Mouse (Mus musculus) embryonic facial prominence, embryonic 13.5 days (tissue): ENCODE data around the gene Snx10. TPM values are rescaled to one million over a fixed set of nuclear protein-coding genes. Genes with fewer than 3 reads are reported as not detected.

Source experiments
- ATAC-seq: fragments of 200-750 bp; cut with Nextera tagmentation; 2 replicates; pipeline ENCODE4 v1.8.0; 2017; ENCODE audit warnings: low read depth; ENCODE audit not compliant: insufficient number of reproducible peaks, insufficient read depth, low FRiP score, low TSS enrichment
- H3K27ac ChIP-seq: fragments of 300-500 bp; sonication (generic); 2 replicates; pipeline ENCODE4 v1.5.1; 2015; ENCODE audit warnings: moderate library complexity, mild to moderate bottlenecking, inconsistent platforms
- H3K27me3 ChIP-seq: fragments of 300-500 bp; sonication (generic); 2 replicates; pipeline ENCODE4 v1.6.1; 2015; ENCODE audit warnings: mild to moderate bottlenecking, inconsistent platforms
- H3K36me3 ChIP-seq: fragments of 300-500 bp; sonication (generic); 2 replicates; pipeline ENCODE4 v1.6.1; 2015; ENCODE audit warnings: mild to moderate bottlenecking, inconsistent platforms
- H3K4me1 ChIP-seq: fragments of 300-500 bp; sonication (generic); 2 replicates; pipeline ENCODE4 v1.6.1; 2015; ENCODE audit warnings: inconsistent platforms
- H3K4me2 ChIP-seq: fragments of 300-500 bp; sonication (generic); 2 replicates; pipeline ENCODE4 v1.6.1; 2015; ENCODE audit warnings: moderate library complexity, mild to moderate bottlenecking, inconsistent platforms
- H3K4me3 ChIP-seq: fragments of 300-500 bp; sonication (generic); 2 replicates; pipeline ENCODE4 v1.5.1; 2015; ENCODE audit warnings: mild to moderate bottlenecking, inconsistent platforms
- H3K9ac ChIP-seq: fragments of 300-500 bp; sonication (generic); 2 replicates; pipeline ENCODE4 v1.6.1; 2015; ENCODE audit warnings: mild to moderate bottlenecking, inconsistent platforms
- H3K9me3 ChIP-seq: fragments of 300-500 bp; sonication (generic); 2 replicates; pipeline ENCODE4 v1.6.1; 2016; ENCODE audit warnings: inconsistent platforms
- WGBS: fragments of 180-500 bp; shearing (Covaris S2); methylation state at CpG from one replicate; pipeline ENCODE4 v1.1.7; 2015; ENCODE audit warnings: mixed read lengths; 5-methylcytosine and 5-hydroxymethylcytosine counted together
- polyA plus RNA-seq: library from polyadenylated mRNA; unstranded; fragments of >200 nt; fragmentation: Nextera tagmentation; extraction: Ambion mirVana; gene quantifications from 2 replicates; pipeline ENCODE4 v1.2.1, GENCODE M21; 2015

Gene Snx10
- polyA plus RNA-seq, 1 experiment from 2014 or later: 13.0 TPM

- Histone ChIP-seq H3K27me3 (no peaks in the 10 kb centered on the region), H3K4me1 (no peaks in the 10 kb centered on the region), H3K4me2 (no peak overlapping the region), H3K9me3 (no peaks in the 10 kb centered on the region), H3K36me3 (no peaks in the 10 kb centered on the region), H3K9ac (no peak overlapping the region), H3K27ac (no peak overlapping the region), H3K4me3 (no peak overlapping the region)
- ATAC-seq: no peak
- WGBS: 75% methylated on average over 2 of the region's 2 CpGs
These were observed 16.1 kb upstream of the Snx10 start for GRCm38 (mm10) chr6:51507556-51507955.

- no peak for ATAC-seq
- H3K9ac ChIP-seq: peak overlapping the region; percentile 61
- 25% methylated on average over 18 of the region's 18 CpGs for WGBS
These were observed 14.7 kb upstream of the Snx10 start for GRCm38 (mm10) chr6:51508750-51509648.

GRCm38 (mm10) chr6:51510094-51510493 lies 13.6 kb upstream of the Snx10 start:
- no peak overlapping the region for H3K27ac ChIP-seq
- no peaks in the 10 kb centered on the region for H3K9me3 ChIP-seq
- no peak overlapping the region for H3K4me3 ChIP-seq
- no peaks in the 10 kb centered on the region for H3K36me3 ChIP-seq
- no peak overlapping the region for H3K4me2 ChIP-seq
- H3K4me1 ChIP-seq: no peaks in the 10 kb centered on the region
- ATAC-seq: no peak
- WGBS: 26% methylated on average over 5 of the region's 5 CpGs
- H3K9ac ChIP-seq: no peak overlapping the region
- no peaks in the 10 kb centered on the region for H3K27me3 ChIP-seq

More at GRCm38 (mm10) chr6:51508750-51509648, 14.7 kb upstream of the Snx10 start:
- H3K4me1 ChIP-seq: no peaks in the 10 kb centered on the region
- H3K27ac ChIP-seq: no peak overlapping the region
- H3K4me2 ChIP-seq: peak overlapping the region; percentile 56
- H3K27me3 ChIP-seq: no peaks in the 10 kb centered on the region
- H3K4me3 ChIP-seq: peak overlapping the region; percentile 31
- H3K36me3 ChIP-seq: no peaks in the 10 kb centered on the region
- H3K9me3 ChIP-seq: no peaks in the 10 kb centered on the region

GRCm38 (mm10) chr6:51510946-51511345 lies 12.8 kb upstream of the Snx10 start:
- Histone ChIP-seq H3K4me1 (no peaks in the 10 kb centered on the region), H3K4me3 (no peak overlapping the region), H3K9me3 (no peaks in the 10 kb centered on the region), H3K36me3 (no peaks in the 10 kb centered on the region), H3K27me3 (no peaks in the 10 kb centered on the region), H3K4me2 (no peak overlapping the region), H3K27ac (no peak overlapping the region), H3K9ac (no peak overlapping the region)
- WGBS: 48% methylated on average over 1 of the region's 1 CpGs
- ATAC-seq: no peak

GRCm38 (mm10) chr6:51513745-51514144 lies 10.0 kb upstream of the Snx10 start:
- 76% methylated on average over 3 of the region's 3 CpGs for WGBS
- no peak overlapping the region for H3K27ac ChIP-seq
- H3K36me3 ChIP-seq: no peaks in the 10 kb centered on the region
- peaks cover 5% of the 10 kb centered on the region; the same call in 1 of the 2 replicates for H3K9me3 ChIP-seq
- H3K4me1 ChIP-seq: no peaks in the 10 kb centered on the region
- no peak overlapping the region for H3K4me2 ChIP-seq
- ATAC-seq: no peak
- no peaks in the 10 kb centered on the region for H3K27me3 ChIP-seq
- H3K9ac ChIP-seq: no peak overlapping the region
- H3K4me3 ChIP-seq: no peak overlapping the region

GRCm38 (mm10) chr6:51514860-51515259 lies 8.8 kb upstream of the Snx10 start:
- Histone ChIP-seq H3K9ac (no peak overlapping the region), H3K9me3 (peaks cover 5% of the 10 kb centered on the region; the same call in 1 of the 2 replicates), H3K4me1 (no peaks in the 10 kb centered on the region), H3K4me3 (no peak overlapping the region), H3K27ac (no peak overlapping the region), H3K27me3 (no peaks in the 10 kb centered on the region), H3K36me3 (no peaks in the 10 kb centered on the region), H3K4me2 (no peak overlapping the region)
- ATAC-seq: no peak
- WGBS: 86% methylated on average over 7 of the region's 7 CpGs

- WGBS: 23% methylated on average over 5 of the region's 5 CpGs
These were observed 391 bp upstream of the Snx10 start for GRCm38 (mm10) chr6:51523310-51523709.

GRCm38 (mm10) chr6:51524321-51524931 lies 725 bp downstream of the Snx10 start:
- no peak for ATAC-seq

More at GRCm38 (mm10) chr6:51523310-51523709, 391 bp upstream of the Snx10 start:
- Histone ChIP-seq H3K36me3 (no peaks in the 10 kb centered on the region), H3K4me1 (peaks cover 7% of the 10 kb centered on the region), H3K9me3 (no peaks in the 10 kb centered on the region), H3K27me3 (no peaks in the 10 kb centered on the region), H3K27ac (no peak overlapping the region), H3K9ac (peak overlapping the region; percentile 79), H3K4me3 (peak overlapping the region; percentile 66), H3K4me2 (peak overlapping the region; percentile 84)
- ATAC-seq: no peak

GRCm38 (mm10) chr6:51525001-51525400 lies 1.3 kb downstream of the Snx10 start:
- Histone ChIP-seq H3K4me1 (peaks cover 7% of the 10 kb centered on the region), H3K9ac (0 out of 2 replicates have a peak overlapping the region, but pooled peaks have one; percentile 79), H3K36me3 (no peaks in the 10 kb centered on the region), H3K27me3 (no peaks in the 10 kb centered on the region), H3K27ac (no peak overlapping the region), H3K9me3 (no peaks in the 10 kb centered on the region), H3K4me2 (peak overlapping the region; percentile 84), H3K4me3 (peak overlapping the region; percentile 66)
- 45% methylated on average over 5 of the region's 5 CpGs for WGBS
- no peak for ATAC-seq

More at GRCm38 (mm10) chr6:51524321-51524931, 725 bp downstream of the Snx10 start:
- H3K4me1 ChIP-seq: peaks cover 7% of the 10 kb centered on the region
- peak overlapping the region; percentile 7; the same call in 1 of the 2 replicates for H3K27ac ChIP-seq
- no peaks in the 10 kb centered on the region for H3K9me3 ChIP-seq
- 3% methylated on average over 20 of the region's 21 CpGs for WGBS
- peak overlapping the region; percentile 66 for H3K4me3 ChIP-seq
- H3K36me3 ChIP-seq: no peaks in the 10 kb centered on the region
- peak overlapping the region; percentile 79 for H3K9ac ChIP-seq
- H3K4me2 ChIP-seq: peak overlapping the region; percentile 84
- no peaks in the 10 kb centered on the region for H3K27me3 ChIP-seq

- no peak for ATAC-seq
- Histone ChIP-seq H3K27ac (no peak overlapping the region), H3K36me3 (no peaks in the 10 kb centered on the region), H3K9me3 (no peaks in the 10 kb centered on the region), H3K9ac (no peak overlapping the region), H3K4me1 (peaks cover 7% of the 10 kb centered on the region), H3K4me2 (no peak overlapping the region), H3K4me3 (no peak overlapping the region), H3K27me3 (no peaks in the 10 kb centered on the region)
- 82% methylated on average over 7 of the region's 7 CpGs for WGBS
These were observed 5.8 kb downstream of the Snx10 start for GRCm38 (mm10) chr6:51529457-51529856.

GRCm38 (mm10) chr6:51533467-51534200 lies 9.9 kb downstream of the Snx10 start:
- no peaks in the 10 kb centered on the region for H3K9me3 ChIP-seq
- no peak overlapping the region for H3K4me2 ChIP-seq
- no peak overlapping the region for H3K27ac ChIP-seq
- H3K36me3 ChIP-seq: no peaks in the 10 kb centered on the region
- H3K4me3 ChIP-seq: no peak overlapping the region
- no peak for ATAC-seq
- H3K9ac ChIP-seq: no peak overlapping the region
- 79% methylated on average over 6 of the region's 6 CpGs for WGBS
- no peaks in the 10 kb centered on the region for H3K4me1 ChIP-seq
- no peaks in the 10 kb centered on the region for H3K27me3 ChIP-seq
